Mouse (Mus musculus) left cerebral cortex, adult 18-20 months (tissue): ENCODE measurements around the gene Gm21833. TPM values are rescaled to one million over a fixed set of nuclear protein-coding genes. Genes with fewer than 3 reads are reported as not detected.
"Not testable (repeated sequence)": the region's sequence is repeated elsewhere in the genome, so short reads cannot be mapped to it uniquely, and the experiment has no call there.

Source experiments
- DNase-seq, 2 experiments: peaks; one replicate each; pipeline ENCODE4 v3.0.0; 2021 to 2022; ENCODE audit warnings: low spot score in 2 of 2, mixed read lengths in 1 of 2
- long read RNA-seq, 2 experiments: library from polyadenylated mRNA; stranded (forward); transcript quantifications; one replicate each; pipeline ENCODE4 v2.0.0; 2021
- total RNA-seq, 2 experiments: library from RNA; stranded (reverse); gene quantifications; 2 replicates each; pipeline ENCODE4 v1.2.3; 2021

The Gm21833 gene
- total RNA-seq: not detected
- long read RNA-seq, experiment 1: 0 reads
- long read RNA-seq, experiment 2: 0 reads

GRCm38 (mm10) chr16:82828082-82828481 lies at the start of gene Gm21833:
Gm21833 (plus strand) TSS chr16:82828382.
- not testable (repeated sequence) for DNase-seq

DNA sequence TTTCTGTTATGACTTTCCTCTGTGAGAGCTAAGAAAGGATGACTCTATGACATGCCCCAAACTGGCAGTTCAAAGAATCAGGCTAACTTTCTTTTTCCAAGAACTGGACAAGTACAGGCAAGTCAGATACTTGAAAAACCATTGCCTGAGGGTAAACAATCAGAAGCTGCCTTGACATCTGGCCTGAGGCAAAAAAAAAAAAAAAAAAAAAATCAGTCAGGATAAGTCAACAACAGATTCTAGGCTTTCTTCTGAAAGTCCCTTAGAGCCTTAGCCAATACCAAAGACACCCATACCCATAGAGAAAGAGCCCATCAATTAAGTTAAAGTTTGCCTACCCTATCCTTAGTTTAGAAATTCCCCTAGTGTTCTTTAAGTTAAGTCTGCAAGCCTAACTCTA lies 38.7 kb upstream of the Gm21833 start:
- no peak for DNase-seq

- DNase-seq: no peak
Observed at GRCm38 (mm10) chr16:82796489-82796888, 31.7 kb upstream of the Gm21833 start.

DNA sequence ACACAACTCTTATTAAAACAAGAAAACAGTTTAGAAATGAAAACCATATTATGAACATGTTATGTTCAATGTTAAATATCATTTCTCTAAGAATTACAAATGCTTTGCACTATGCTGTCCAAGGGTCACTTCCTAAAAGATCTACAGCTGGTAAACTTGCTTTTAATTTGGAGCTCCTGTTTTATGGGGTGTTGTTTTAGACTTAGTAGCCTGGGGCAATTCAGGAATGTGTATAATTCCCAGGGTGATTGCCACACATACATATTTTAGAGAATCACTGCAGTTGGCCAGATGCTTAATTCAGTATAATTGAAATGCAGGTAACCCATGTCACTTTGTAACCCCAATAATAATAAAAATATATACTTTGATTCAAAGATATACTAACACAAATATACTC lies 12.9 kb upstream of the Gm21833 start:
- no peak for DNase-seq

DNA sequence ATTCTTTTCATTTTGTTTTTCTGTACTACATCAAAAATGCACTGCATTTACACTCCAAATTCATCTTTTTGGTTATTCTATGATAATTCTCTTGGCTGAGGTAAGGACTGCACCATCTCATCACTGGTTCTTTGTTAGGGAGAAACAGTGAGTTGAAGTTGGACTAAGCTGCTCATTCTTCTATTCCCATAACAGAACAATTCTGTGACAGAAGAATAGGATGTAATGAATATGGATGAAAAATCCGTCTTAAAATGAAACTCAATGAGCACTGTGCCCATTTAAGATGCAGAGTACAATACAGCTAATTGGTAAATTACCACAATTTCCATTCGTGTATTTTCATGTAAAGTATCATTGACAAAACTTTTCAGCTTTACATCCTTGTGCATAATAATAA lies 11.6 kb upstream of the Gm21833 start:
- DNase-seq: no peak

DNA sequence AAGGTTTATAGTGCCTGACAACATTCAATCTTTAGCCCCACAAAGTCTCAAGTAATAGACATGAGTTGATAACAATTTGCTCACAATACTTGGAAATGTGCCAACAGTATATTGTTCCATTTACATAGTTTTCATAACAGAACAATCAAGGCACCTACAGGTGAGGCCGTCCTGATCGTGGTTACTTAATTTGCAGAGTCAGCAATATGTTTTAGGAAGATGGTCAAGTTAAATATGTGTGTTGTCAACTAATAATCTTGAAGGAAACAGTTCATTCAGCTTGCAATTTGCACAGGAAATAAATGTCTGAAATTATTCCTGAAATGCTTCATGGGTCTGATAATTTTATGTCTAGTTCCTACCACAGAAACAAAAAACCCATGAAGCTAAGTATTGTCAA lies 27.6 kb downstream of the Gm21833 start:
- DNase-seq: no peak

GRCm38 (mm10) chr16:82864590-82864989 lies 36.4 kb downstream of the Gm21833 start:
- DNase-seq: no peak
